Mouse (Mus musculus) limb, embryonic 13.5 days (tissue): Measurements from ENCODE around the gene Dot1l. TPM values are rescaled to one million over a fixed set of nuclear protein-coding genes. Genes with fewer than 3 reads are reported as not detected.
"Not testable (repeated sequence)": the region's sequence is repeated elsewhere in the genome, so short reads cannot be mapped to it uniquely, and the experiment has no call there.

Experiments used
- ATAC-seq: fragments of 200-750 bp; cut with Nextera tagmentation; 2 replicates; pipeline ENCODE4 v1.8.0; 2017; ENCODE audit warnings: low read depth, moderate number of reproducible peaks, moderate TSS enrichment; ENCODE audit not compliant: low FRiP score
- H3K27ac ChIP-seq: fragments of 300-500 bp; sonication (generic); 2 replicates; pipeline ENCODE4 v1.5.1; 2015; ENCODE audit warnings: inconsistent platforms, mild to moderate bottlenecking, moderate library complexity
- H3K27me3 ChIP-seq: fragments of 300-500 bp; sonication (generic); 2 replicates; pipeline ENCODE4 v1.6.1; 2015; ENCODE audit warnings: mild to moderate bottlenecking, inconsistent platforms
- H3K36me3 ChIP-seq: fragments of 300-500 bp; sonication (generic); 2 replicates; pipeline ENCODE4 v1.6.1; 2015; ENCODE audit warnings: inconsistent platforms, mild to moderate bottlenecking, moderate library complexity
- H3K4me1 ChIP-seq: fragments of 300-500 bp; sonication (generic); 2 replicates; pipeline ENCODE4 v1.6.1; 2015; ENCODE audit warnings: inconsistent platforms
- H3K4me2 ChIP-seq: fragments of 300-500 bp; sonication (generic); replicated peaks from 2 replicates; pipeline ENCODE4 v1.6.1; 2015; ENCODE audit warnings: inconsistent platforms, mild to moderate bottlenecking, moderate library complexity
- H3K4me3 ChIP-seq: fragments of 300-500 bp; sonication (generic); 2 replicates; pipeline ENCODE4 v1.5.1; 2015; ENCODE audit warnings: moderate library complexity, mild to moderate bottlenecking, inconsistent platforms
- H3K9ac ChIP-seq: fragments of 300-500 bp; sonication (generic); 2 replicates; pipeline ENCODE4 v1.6.1; 2015; ENCODE audit warnings: mild to moderate bottlenecking, inconsistent platforms
- H3K9me3 ChIP-seq: fragments of 300-500 bp; sonication (generic); 2 replicates; pipeline ENCODE4 v1.6.1; 2016; ENCODE audit warnings: inconsistent platforms
- WGBS: fragments of 180-500 bp; shearing (Covaris S2); methylation state at CpG from one replicate; pipeline ENCODE4 v1.1.7; 2015; 5-methylcytosine and 5-hydroxymethylcytosine counted together
- polyA plus RNA-seq: library from polyadenylated mRNA; unstranded; fragments of >200 nt; fragmentation: Nextera tagmentation; extraction: Ambion mirVana; gene quantifications from 2 replicates; pipeline ENCODE4 v1.2.1, GENCODE M21; 2015

Gene Dot1l
- polyA plus RNA-seq, 1 experiment from 2014 or later: 19.2 TPM

DNA sequence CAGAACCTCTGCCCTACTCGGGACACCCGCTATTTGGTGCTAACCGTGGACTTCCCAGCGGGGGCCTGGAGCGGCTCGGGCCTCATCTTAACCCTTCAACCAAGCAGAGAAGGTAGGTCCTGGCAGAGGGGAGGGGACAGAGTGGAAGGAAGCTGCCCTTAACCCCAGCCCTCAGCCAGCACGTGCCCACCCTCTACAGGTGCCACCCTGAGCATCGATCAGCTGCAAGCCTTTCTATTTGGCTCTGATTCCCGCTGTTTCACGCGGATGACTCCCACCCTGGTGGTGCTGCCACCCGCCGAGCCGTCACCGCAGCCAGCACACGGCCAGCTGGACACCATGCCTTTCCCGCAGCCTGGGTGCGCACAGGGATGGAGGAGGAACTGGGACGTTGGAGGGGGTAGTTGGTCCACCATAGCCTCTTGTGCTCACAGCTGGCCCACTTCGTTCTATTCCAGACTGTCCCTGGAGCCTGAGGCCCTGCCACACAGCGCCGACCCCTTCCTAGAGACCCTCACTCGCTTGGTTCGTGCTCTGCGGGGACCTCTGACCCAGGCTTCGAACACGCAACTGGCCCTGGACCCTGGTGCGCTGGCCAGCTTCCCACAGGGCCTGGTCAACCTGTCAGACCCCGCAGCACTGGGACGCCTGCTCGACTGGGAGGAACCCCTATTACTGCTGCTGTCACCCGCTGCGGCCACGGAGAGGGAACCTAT, 51.5 kb downstream of the Dot1l start:
- Histone ChIP-seq H3K4me3 (peak overlapping the region; percentile 54), H3K27me3 (peaks cover 52% of the 10 kb centered on the region), H3K36me3 (peaks cover 39% of the 10 kb centered on the region), H3K9ac (peak overlapping the region; percentile 78), H3K27ac (peak overlapping the region; percentile 56), H3K4me1 (peaks cover 38% of the 10 kb centered on the region), H3K9me3 (no peaks in the 10 kb centered on the region), H3K4me2 (peak overlapping the region; percentile 97)
- WGBS: 42% methylated on average over 33 of the region's 34 CpGs
- ATAC-seq: no peak

DNA sequence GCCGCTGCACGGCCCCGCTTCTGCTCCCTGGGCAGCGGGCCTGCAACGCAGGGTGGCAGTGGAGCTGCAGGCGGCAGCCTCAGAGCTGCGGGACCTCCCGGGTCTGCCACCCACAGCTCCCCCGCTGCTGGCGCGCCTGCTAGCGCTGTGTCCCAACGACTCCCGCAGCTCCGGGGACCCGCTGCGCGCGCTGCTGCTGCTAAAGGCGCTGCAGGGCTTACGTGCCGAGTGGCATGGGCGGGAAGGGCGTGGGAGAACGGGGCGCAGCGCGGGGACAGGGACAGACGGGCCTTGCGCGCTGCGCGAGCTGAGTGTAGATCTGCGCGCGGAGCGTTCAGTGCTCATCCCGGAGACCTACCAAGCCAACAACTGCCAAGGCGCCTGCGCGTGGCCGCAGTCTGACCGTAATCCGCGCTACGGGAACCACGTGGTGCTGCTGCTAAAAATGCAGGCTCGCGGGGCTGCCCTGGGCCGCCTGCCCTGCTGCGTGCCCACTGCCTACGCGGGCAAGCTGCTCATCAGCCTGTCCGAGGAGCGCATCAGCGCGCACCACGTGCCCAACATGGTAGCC, 52.1 kb downstream of the Dot1l start:
- Histone ChIP-seq H3K4me1 (peaks cover 38% of the 10 kb centered on the region), H3K36me3 (peaks cover 33% of the 10 kb centered on the region), H3K4me3 (peak overlapping the region; percentile 54), H3K9me3 (no peaks in the 10 kb centered on the region), H3K27me3 (peaks cover 58% of the 10 kb centered on the region), H3K27ac (peak overlapping the region; percentile 56), H3K4me2 (peak overlapping the region; percentile 97), H3K9ac (peak overlapping the region; percentile 78)
- under 1% methylated on average over 56 of the region's 58 CpGs for WGBS
- peak; percentile 83 for ATAC-seq

DNA sequence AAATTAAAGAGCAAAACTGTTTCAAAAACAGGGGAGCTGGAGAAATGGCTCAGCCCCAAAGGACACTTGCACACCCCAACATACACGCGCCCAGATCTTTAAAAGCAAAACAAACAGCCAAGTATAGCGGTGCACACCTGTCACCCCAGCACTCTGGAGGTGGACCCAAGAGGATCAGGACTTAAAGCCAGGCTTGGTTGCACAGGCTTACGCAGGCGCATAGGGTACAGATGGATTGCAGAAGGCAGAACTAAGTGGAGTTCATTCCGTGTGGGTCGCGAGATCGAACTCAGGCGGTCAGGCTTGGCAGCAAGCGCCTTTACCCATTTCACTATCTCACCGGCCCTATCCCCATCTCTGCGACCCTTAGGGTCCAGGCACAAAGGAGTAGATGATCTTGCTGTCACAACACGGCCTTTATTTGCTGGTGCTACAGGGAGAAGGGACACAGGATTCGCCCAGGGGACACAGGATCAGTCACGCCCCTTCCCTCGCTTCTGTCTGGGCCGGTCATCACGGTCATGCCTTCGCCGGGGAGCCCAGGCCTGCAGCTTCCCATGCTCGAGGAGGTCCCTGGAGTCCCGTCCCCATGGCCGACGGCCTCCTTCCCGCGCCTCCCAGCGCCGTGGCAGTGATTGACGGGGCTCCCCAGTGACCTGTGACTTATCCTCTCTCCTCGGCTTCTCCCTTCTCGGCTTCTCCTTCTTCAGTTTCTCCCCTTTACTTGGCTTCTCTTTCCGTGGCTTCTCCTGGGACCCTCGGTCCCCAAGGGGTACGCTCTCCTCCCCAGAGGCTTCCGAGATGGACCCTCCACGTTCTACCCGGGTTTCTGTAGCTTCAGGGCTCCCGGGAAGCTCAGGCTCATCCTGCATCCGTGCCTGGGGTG, 53.3 kb downstream of the Dot1l start:
- Histone ChIP-seq H3K27me3 (peaks cover 69% of the 10 kb centered on the region), H3K9me3 (no peaks in the 10 kb centered on the region), H3K36me3 (peaks cover 21% of the 10 kb centered on the region), H3K9ac (peak overlapping the region; percentile 43; the same call in 1 of the 2 replicates), H3K4me3 (peak overlapping the region; percentile 54), H3K4me1 (peaks cover 38% of the 10 kb centered on the region), H3K4me2 (peak overlapping the region; percentile 97), H3K27ac (no peak overlapping the region)
- WGBS: 17% methylated on average over 40 of the region's 40 CpGs
- no peak for ATAC-seq

DNA sequence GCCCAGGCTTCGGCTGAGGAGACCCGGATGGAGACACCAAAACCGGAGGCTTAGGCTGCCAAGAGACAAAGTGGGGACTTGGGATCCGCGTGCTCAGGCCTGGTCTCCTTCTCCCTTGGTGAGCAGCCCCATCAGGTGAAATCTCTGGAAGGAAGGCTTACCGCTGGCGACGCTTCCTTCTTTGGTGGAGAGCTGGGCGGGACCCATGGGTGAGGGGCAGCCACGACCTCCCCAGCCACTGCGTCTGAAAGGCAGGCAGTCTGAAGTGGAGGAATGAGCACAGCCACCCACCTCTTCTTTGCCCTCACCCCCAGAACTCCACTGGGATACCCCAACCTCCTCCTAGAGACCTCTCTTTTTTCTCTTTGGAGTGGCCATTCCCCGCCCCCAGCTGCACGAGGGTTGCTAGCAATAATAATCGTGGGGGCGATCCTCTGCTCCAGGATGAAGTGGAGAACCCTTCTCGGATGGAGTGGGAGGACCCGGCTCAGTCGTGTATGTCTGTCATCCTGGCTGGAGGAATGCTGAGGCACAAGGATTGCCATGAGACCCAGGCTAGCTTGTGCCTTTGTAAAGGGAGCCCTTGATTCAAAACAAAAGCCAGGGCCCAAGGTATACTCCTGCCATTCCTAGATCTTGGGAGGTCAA, 54.1 kb downstream of the Dot1l start:
- H3K27ac ChIP-seq: no peak overlapping the region
- peak overlapping the region; percentile 97 for H3K4me2 ChIP-seq
- 7% methylated on average over 18 of the region's 18 CpGs for WGBS
- H3K4me1 ChIP-seq: peaks cover 38% of the 10 kb centered on the region
- peaks cover 13% of the 10 kb centered on the region for H3K36me3 ChIP-seq
- peaks cover 70% of the 10 kb centered on the region for H3K27me3 ChIP-seq
- ATAC-seq: no peak
- peak overlapping the region; percentile 43; the same call in 1 of the 2 replicates for H3K9ac ChIP-seq
- H3K9me3 ChIP-seq: no peaks in the 10 kb centered on the region
- peak overlapping the region; percentile 21 for H3K4me3 ChIP-seq

DNA sequence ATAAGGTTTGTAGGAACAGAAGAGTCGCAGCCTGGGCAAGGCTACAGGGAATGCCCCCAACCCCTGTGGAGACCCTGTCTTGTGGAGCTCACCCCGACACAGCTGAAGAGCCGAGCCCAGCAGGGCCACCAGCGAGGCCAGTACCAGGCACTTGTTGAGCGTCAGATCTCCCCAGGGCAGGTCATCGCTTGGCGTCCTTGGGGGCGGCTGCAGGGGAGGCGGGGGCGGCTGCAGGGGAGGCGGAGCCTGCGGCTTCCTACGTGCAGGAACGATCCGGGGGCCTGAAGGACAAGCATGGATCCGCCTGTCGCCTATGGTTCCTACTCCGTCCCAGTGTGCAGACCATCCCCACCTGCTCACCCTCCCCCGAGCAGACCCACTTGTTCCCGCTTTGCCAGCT, 55.1 kb downstream of the Dot1l start:
- H3K27ac ChIP-seq: no peak overlapping the region
- H3K4me3 ChIP-seq: peak overlapping the region; percentile 11
- WGBS: 5% methylated on average over 20 of the region's 20 CpGs
- H3K4me2 ChIP-seq: peak overlapping the region; percentile 41
- no peaks in the 10 kb centered on the region for H3K9me3 ChIP-seq
- H3K27me3 ChIP-seq: peaks cover 68% of the 10 kb centered on the region
- H3K36me3 ChIP-seq: peaks cover 3% of the 10 kb centered on the region
- H3K4me1 ChIP-seq: peaks cover 38% of the 10 kb centered on the region
- H3K9ac ChIP-seq: peak overlapping the region; percentile 25; the same call in 1 of the 2 replicates
- no peak for ATAC-seq

DNA sequence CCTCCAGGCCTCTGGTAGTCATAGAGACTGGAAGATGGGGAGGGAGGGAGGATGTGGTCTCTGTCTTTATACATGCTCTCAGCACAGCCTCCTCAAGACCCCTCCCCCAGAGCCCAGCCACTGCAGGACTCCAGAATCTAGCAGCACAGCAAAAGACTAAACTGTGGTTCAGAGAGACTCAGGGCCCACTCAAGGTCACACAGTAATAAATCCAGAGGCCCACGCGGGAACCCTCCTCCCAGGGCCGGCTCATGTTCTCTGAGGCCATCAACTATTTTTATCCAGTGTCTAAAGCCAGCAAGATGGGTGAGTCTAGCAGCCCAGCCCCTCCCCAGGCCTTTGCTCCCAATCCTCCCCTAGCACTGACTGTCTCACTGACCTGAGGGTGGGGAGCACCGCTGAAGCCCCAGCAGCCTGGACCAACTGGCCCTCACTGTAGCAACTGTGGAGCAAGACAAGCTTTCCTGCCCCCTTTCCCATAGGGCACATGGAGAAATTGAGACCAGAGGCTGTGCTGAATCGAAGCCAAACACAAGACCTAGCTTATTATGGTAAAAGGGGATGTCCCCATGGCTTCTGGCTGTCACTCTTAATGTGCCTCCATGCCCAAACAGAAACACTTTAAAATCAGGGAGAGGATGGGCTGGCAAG, 57.5 kb downstream of the Dot1l start:
- Histone ChIP-seq H3K4me1 (peaks cover 26% of the 10 kb centered on the region), H3K4me2 (no peak overlapping the region), H3K27me3 (peaks cover 57% of the 10 kb centered on the region), H3K4me3 (no peak overlapping the region), H3K9ac (no peak overlapping the region), H3K9me3 (no peaks in the 10 kb centered on the region), H3K36me3 (no peaks in the 10 kb centered on the region), H3K27ac (no peak overlapping the region)
- 50% methylated on average over 5 of the region's 5 CpGs for WGBS
- ATAC-seq: no peak

DNA sequence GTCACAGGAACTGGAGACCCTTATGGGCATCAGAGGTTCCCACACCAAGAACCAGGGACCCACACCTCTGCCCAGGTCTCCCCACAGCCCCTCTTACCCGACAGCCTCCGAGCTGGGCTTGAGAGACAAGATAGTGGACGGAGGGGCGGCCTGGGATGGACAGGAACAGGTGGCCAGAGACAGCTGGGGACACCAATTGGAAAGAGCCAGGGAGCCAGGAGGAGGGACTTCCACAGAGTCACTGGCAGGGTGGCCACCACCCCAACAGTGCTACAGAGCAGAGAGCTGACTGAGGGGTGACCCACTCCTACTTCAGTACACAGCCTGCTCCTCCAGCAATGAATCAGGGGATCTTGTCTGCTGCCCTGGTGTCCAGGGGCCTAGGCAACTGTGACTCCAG, 58.4 kb downstream of the Dot1l start, which contains the start of gene Jsrp1:
Gene Jsrp1 (minus strand): TSS at position 133 of the 400 bp plus-strand sequence.
- WGBS: 65% methylated on average over 4 of the region's 4 CpGs
- H3K27ac ChIP-seq: no peak within 1 kb of the TSS

DNA sequence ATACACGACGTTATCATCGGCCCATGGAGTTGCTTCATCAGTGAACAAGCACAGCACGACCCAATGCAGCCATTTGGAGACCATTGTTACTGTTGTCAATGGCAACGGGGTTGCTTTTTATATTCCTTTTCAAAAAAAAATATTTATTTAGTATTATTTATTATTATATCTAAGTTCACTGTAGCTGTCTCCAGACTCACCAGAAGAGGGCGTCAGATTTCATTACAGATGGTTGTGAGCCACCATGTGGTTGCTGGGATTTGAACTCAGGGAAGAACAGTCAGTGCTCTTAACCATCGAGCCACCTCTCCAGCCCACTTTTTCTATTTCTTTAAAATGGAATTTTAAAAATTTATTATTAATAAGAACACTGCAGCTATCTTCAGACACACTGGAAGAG, 59.8 kb downstream of the Dot1l start:
- H3K4me3 ChIP-seq: no peak overlapping the region
- ATAC-seq: no peak
- 70% methylated on average over 7 of the region's 7 CpGs for WGBS

More for the DNA sequence above, 58.4 kb downstream of the Dot1l start, which contains the start of gene Jsrp1:
- H3K4me2 ChIP-seq: no peak within 1 kb of the TSS
- H3K27me3 ChIP-seq: peaks cover 50% of the 10 kb centered on the region
- peaks cover 18% of the 10 kb centered on the region for H3K4me1 ChIP-seq
- no peak within 1 kb of the TSS for H3K9ac ChIP-seq
- ATAC-seq: no peak
- H3K4me3 ChIP-seq: no peak within 1 kb of the TSS
- no peaks in the 10 kb centered on the region for H3K9me3 ChIP-seq
- H3K36me3 ChIP-seq: no peaks in the 10 kb centered on the region

DNA sequence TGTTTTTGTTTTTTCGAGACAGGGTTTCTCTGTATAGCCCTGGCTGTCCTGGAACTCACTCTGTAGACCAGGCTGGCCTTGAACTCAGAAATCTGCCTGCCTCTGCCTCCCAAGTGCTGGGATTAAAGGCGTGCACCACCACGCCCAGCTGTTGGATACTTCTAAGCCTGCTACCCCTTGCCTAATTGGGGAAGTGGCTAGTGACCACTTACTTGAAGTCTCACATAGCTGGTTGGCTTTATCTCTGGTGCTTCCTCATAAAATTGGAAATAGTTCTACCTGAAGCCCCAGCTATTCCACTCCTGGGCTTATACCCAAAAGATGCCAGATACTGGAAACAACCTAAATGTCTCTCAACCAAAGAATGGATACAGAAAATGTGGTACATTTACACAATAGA, 61.3 kb downstream of the Dot1l start:
- H3K4me3 ChIP-seq: not testable (repeated sequence)

More for the DNA sequence above, 59.8 kb downstream of the Dot1l start:
- Histone ChIP-seq H3K27ac (no peak overlapping the region), H3K9me3 (no peaks in the 10 kb centered on the region), H3K27me3 (peaks cover 36% of the 10 kb centered on the region), H3K36me3 (no peaks in the 10 kb centered on the region), H3K4me1 (peaks cover 8% of the 10 kb centered on the region), H3K4me2 (no peak overlapping the region), H3K9ac (0 out of 2 replicates have a peak overlapping the region, but pooled peaks have one; percentile 15)

DNA sequence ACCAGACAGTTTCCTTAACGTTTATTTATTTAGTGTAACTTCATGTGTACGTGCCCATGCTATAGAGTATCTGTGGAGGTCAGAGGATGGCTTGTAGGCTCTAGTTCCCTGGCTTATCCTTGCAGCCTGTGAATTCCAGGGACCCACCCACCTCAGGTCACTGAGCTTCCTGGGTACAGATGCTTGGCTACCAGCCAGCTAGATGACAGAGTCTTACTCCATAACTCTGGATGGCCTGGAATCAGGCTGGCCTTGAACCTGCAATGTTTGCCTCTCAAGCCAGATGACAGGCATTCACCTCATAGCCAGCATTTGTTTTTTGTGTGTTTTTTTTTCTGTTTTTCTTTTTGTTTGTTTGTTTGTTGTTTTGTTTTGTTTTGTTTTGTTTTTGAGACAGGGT, 62.2 kb downstream of the Dot1l start:
- WGBS: 75% methylated on average over 2 of the region's 2 CpGs
- Histone ChIP-seq H3K4me2 (no peak overlapping the region), H3K4me1 (no peaks in the 10 kb centered on the region), H3K9me3 (no peaks in the 10 kb centered on the region), H3K4me3 (no peak overlapping the region), H3K9ac (no peak overlapping the region), H3K36me3 (no peaks in the 10 kb centered on the region), H3K27me3 (peaks cover 12% of the 10 kb centered on the region), H3K27ac (no peak overlapping the region)
- no peak for ATAC-seq

More for the DNA sequence above, 61.3 kb downstream of the Dot1l start:
- not testable (repeated sequence) for H3K4me1 ChIP-seq, H3K36me3 ChIP-seq, H3K4me2 ChIP-seq, H3K9me3 ChIP-seq, ATAC-seq, H3K27ac ChIP-seq, H3K9ac ChIP-seq
- peaks cover 20% of the 10 kb centered on the region for H3K27me3 ChIP-seq
- 70% methylated on average over 3 of the region's 3 CpGs for WGBS

DNA sequence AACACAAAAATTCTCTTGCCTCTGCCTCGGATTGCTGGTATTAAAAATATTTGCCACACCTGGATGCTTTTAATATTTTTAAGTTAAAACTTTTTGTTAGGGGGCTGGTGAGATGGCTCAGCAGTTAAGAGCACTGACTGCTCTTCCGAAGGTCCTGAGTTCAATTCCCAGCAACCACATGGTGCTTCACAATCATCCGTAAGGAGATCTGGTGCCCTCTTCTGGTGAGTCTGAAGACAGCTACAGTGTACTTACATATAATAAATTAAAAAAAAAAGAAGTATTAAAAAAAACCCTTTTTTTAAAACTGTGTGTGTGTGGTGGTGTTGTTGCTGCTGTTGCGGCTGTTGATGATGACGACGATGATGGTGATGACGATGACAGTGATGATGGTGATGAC, 62.9 kb downstream of the Dot1l start:
- WGBS: 82% methylated on average over 7 of the region's 7 CpGs
- not testable (repeated sequence) for H3K9me3 ChIP-seq, H3K27me3 ChIP-seq, H3K27ac ChIP-seq, H3K9ac ChIP-seq, H3K4me3 ChIP-seq, H3K36me3 ChIP-seq, ATAC-seq, H3K4me1 ChIP-seq, H3K4me2 ChIP-seq
